Mouse (Mus musculus) cerebellum, postnatal 14 days (tissue): ENCODE measurements at regions not wholly inside any gene's neighbourhood (a gene's known extent, or its start where the extent isn't known, plus 50 kb on each side); places are given as distances from the start of the nearest gene placed in this dataset.

Experiments used
- DNase-seq, 2 experiments: peaks; one replicate each; pipeline ENCODE4 v3.0.0; 2021; ENCODE audit warnings: mixed read lengths in 2 of 2

DNA sequence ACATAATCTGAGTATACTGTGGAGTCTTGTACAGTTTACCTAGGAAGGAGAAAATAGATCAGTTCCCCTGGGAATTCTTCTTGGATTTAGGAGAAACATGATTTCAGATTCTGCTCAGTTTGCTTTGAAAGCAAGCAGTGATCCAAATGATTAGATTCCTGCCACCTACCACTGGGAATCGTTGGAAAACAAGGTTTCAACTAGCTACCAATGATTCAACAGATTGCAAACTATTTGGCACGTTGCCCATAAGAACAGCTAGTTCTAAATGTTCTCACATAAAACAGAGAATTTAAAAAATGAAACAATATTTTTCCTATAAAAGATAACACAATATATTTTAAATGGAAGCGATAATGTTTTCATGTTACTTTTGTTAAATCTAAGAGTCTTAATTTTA is 54.8 kb downstream of the G6pd2 start:
- peak; percentile 6 to 12 for DNase-seq
